Mouse (Mus musculus) MEL (cell line): ENCODE data around the gene Gldn. TPM values are rescaled to one million over a fixed set of nuclear protein-coding genes. Genes with fewer than 3 reads are reported as not detected.

Experiments
- DNase-seq: peaks from one replicate; pipeline ENCODE4 v3.0.0; 2011; ENCODE audit warnings: low read depth, low spot score
- H3K27ac ChIP-seq: 2 replicates; pipeline ENCODE4 v1.5.1; 2012; ENCODE audit warnings: low read depth, mild to moderate bottlenecking, control low read depth, low read length, moderate library complexity; ENCODE audit not compliant: control insufficient read depth
- H3K27me3 ChIP-seq, 2 experiments: fragments of 150-350 bp in 1 of 2; sonication (generic) in 1 of 2; 2 replicates each; pipeline ENCODE4 v1.6.1; 2012; ENCODE audit warnings: low read length in 2 of 2, mild to moderate bottlenecking in 2 of 2, improper control_type of control experiment in 1 of 2, moderate library complexity in 1 of 2; ENCODE audit not compliant: insufficient read depth in 2 of 2, control insufficient read depth in 1 of 2
- H3K36me3 ChIP-seq, 2 experiments: 2 replicates each; pipeline ENCODE4 v1.6.1; 2012 to 2014; ENCODE audit warnings: low read length in 2 of 2, improper control_type of control experiment in 1 of 2, inconsistent platforms in 1 of 2, mild to moderate bottlenecking in 1 of 2; ENCODE audit not compliant: insufficient read depth in 2 of 2, control insufficient read depth in 1 of 2
- H3K4me1 ChIP-seq, 2 experiments: fragments of 150-350 bp in 1 of 2; sonication (generic) in 1 of 2; 2 replicates each; pipeline ENCODE4 v1.6.1; 2012; ENCODE audit warnings: low read length in 2 of 2, improper control_type of control experiment in 1 of 2, mild to moderate bottlenecking in 1 of 2; ENCODE audit not compliant: insufficient read depth in 2 of 2, control insufficient read depth in 1 of 2
- H3K4me3 ChIP-seq, 2 experiments: fragments of 150-350 bp in 1 of 2; sonication (generic) in 1 of 2; 2 replicates each; pipeline ENCODE4 v1.5.1; 2012; ENCODE audit warnings: low read depth in 2 of 2, low read length in 2 of 2, mild to moderate bottlenecking in 2 of 2, moderate library complexity in 2 of 2, control low read depth in 1 of 2, improper control_type of control experiment in 1 of 2; ENCODE audit not compliant: control insufficient read depth in 1 of 2, insufficient read depth in 1 of 2
- H3K79me2 ChIP-seq: 2 replicates; pipeline ENCODE4 v1.6.1; 2012; ENCODE audit warnings: mild to moderate bottlenecking, low read length, moderate library complexity; ENCODE audit not compliant: control insufficient read depth, poor library complexity, insufficient read depth
- H3K9ac ChIP-seq: 2 replicates; pipeline ENCODE4 v1.6.1; 2012; ENCODE audit warnings: low read depth, mild to moderate bottlenecking, control low read depth, low read length, moderate library complexity; ENCODE audit not compliant: control insufficient read depth, poor library complexity, severe bottlenecking
- H3K9me3 ChIP-seq: fragments of 150-350 bp; sonication (generic); replicated peaks from 2 replicates; pipeline ENCODE4 v1.6.1; 2012; ENCODE audit warnings: mild to moderate bottlenecking, low read length, improper control_type of control experiment, moderate library complexity; ENCODE audit not compliant: insufficient read depth
- CHD2 ChIP-seq: IDR thresholded peaks from 2 replicates; pipeline ENCODE4 v1.6.1; 2011; ENCODE audit warnings: low read length, improper control_type of control experiment
- E2F4 ChIP-seq: IDR thresholded peaks from 2 replicates; pipeline ENCODE4 v1.6.1; 2011; ENCODE audit warnings: low read depth, low read length, improper control_type of control experiment, borderline replicate concordance
- ELF1 ChIP-seq: IDR thresholded peaks from 2 replicates; pipeline ENCODE4 v1.6.1; 2014; ENCODE audit warnings: low read depth, mild to moderate bottlenecking, inconsistent platforms, low read length, improper control_type of control experiment, moderate library complexity
- MAFK ChIP-seq: IDR thresholded peaks from 2 replicates; pipeline ENCODE4 v1.6.1; 2011; ENCODE audit warnings: low read depth, mild to moderate bottlenecking, low read length, improper control_type of control experiment, borderline replicate concordance
- MAX ChIP-seq: IDR thresholded peaks from 2 replicates; pipeline ENCODE4 v1.6.1; 2011; ENCODE audit warnings: low read length, improper control_type of control experiment
- MAZ ChIP-seq: IDR thresholded peaks from 2 replicates; pipeline ENCODE4 v1.6.1; 2012; ENCODE audit warnings: low read depth, mild to moderate bottlenecking, inconsistent platforms, low read length, improper control_type of control experiment
- MEF2A ChIP-seq: IDR thresholded peaks from 2 replicates; pipeline ENCODE4 v1.6.1; 2014; ENCODE audit warnings: low read depth, mild to moderate bottlenecking, inconsistent platforms, low read length, improper control_type of control experiment; ENCODE audit not compliant: poor library complexity, insufficient replicate concordance, severe bottlenecking; ENCODE audit errors: extremely low read depth
- MYC ChIP-seq: IDR thresholded peaks from 2 replicates; pipeline ENCODE4 v1.6.1; 2011; ENCODE audit warnings: low read depth, mild to moderate bottlenecking, low read length, improper control_type of control experiment, moderate library complexity
- POLR2A ChIP-seq, 2 experiments: IDR thresholded peaks; 2 replicates each; pipeline ENCODE4 v1.6.1; 2011 to 2012; ENCODE audit warnings: low read length in 2 of 2, mild to moderate bottlenecking in 2 of 2, control low read depth in 1 of 2, improper control_type of control experiment in 1 of 2, low read depth in 1 of 2, moderate library complexity in 1 of 2; ENCODE audit not compliant: control insufficient read depth in 1 of 2, insufficient read depth in 1 of 2, poor library complexity in 1 of 2
- POLR2AphosphoS2 ChIP-seq: IDR thresholded peaks from 2 replicates; pipeline ENCODE4 v1.6.1; 2011; ENCODE audit warnings: low read length, improper control_type of control experiment
- TCF12 ChIP-seq: IDR thresholded peaks from 2 replicates; pipeline ENCODE4 v1.6.1; 2014; ENCODE audit warnings: low read depth, mild to moderate bottlenecking, inconsistent platforms, low read length, improper control_type of control experiment, moderate library complexity
- USF2 ChIP-seq, 2 experiments: IDR thresholded peaks; 2 replicates each; pipeline ENCODE4 v1.6.1; 2011 to 2012; ENCODE audit warnings: improper control_type of control experiment in 2 of 2, low read length in 2 of 2, borderline replicate concordance in 1 of 2, inconsistent platforms in 1 of 2, low read depth in 1 of 2, mild to moderate bottlenecking in 1 of 2; ENCODE audit not compliant: insufficient read depth in 1 of 2
- ZC3H11A ChIP-seq: IDR thresholded peaks from 2 replicates; pipeline ENCODE4 v1.6.1; 2012; ENCODE audit warnings: low read depth, mild to moderate bottlenecking, inconsistent platforms, low read length, improper control_type of control experiment
- ZNF384 ChIP-seq: IDR thresholded peaks from 2 replicates; pipeline ENCODE4 v1.6.1; 2012; ENCODE audit warnings: low read depth, mild to moderate bottlenecking, inconsistent platforms, low read length, improper control_type of control experiment
- polyA plus RNA-seq, 2 experiments: library from polyadenylated mRNA; stranded (reverse) in 1 of 2; unstranded in 1 of 2; fragments of >175 nt in 1 of 2; fragments of >200 nt in 1 of 2; gene quantifications; 2 replicates each; pipeline versions ENCODE4 v1.2.1 to v1.2.4; 2012; ENCODE audit warnings: low replicate concordance in 2 of 2, low read depth in 1 of 2; ENCODE audit not compliant: insufficient read length in 2 of 2, insufficient read depth in 1 of 2, missing spikeins in 1 of 2
- total RNA-seq: library from RNA; depleted of rRNA; stranded (reverse); fragments of 300-350 nt; gene quantifications from 2 replicates; pipeline ENCODE4 v1.2.3, GENCODE M21; 2012

The Gldn gene
- total and polyA plus RNA-seq, 3 experiments: not detected

- H3K27me3 ChIP-seq: peaks cover 0 to 4% of the 10 kb centered on the region in 2 experiments; a peak in 3 of 4 replicates
- no peaks in the 10 kb centered on the region for H3K4me1 ChIP-seq
- TF ChIP-seq ELF1 (no peak), MYC (no peak), MAZ (no peak), USF2 (IDR thresholded peaks at IDR 0.05; ENCODE audit: borderline replicate concordance in 1 of 2, insufficient read depth in 1 of 2, low read depth in 1 of 2, low read length in 2 of 2) (no peak)
- H3K79me2 ChIP-seq: no peaks in the 10 kb centered on the region
- no peak for DNase-seq
- no peak overlapping the region for H3K9ac ChIP-seq
- no peak overlapping the region for H3K4me3 ChIP-seq
- no peaks in the 10 kb centered on the region for H3K36me3 ChIP-seq
- no peaks in the 10 kb centered on the region for H3K9me3 ChIP-seq
- H3K27ac ChIP-seq: no peak overlapping the region
These were observed 21.9 kb downstream of the Gldn start for GRCm38 (mm10) chr9:54308209-54308608.

DNA sequence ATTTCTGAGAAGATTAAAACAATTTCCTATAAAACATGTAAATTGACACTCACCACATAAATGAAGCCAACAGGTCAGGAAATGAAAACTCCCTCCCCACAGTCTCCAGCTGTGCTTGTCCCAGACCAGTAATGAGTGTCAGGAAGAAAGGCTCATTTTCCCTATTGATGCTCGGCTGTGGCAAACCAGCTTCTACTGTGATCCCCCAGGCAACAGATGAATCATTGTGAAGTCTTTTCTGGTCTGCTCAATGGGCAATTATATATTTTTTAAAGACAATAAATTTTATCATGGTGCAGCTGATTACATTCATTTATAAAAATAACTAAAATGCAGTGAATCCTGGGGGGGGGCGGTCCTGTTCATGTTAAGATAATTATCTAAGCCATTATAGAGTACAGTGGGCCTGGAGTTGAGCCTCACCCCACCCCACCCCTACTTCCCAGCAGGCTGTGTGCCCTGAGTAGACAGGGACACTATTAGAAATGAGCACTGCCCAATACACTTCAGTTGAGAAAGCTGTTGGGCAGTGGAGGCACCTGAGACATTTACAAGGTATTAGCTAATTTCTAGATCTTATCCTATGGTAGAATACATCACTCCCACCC lies 22.6 kb downstream of the Gldn start:
- Histone ChIP-seq H3K79me2 (no peaks in the 10 kb centered on the region), H3K27ac (no peak overlapping the region), H3K9ac (no peak overlapping the region), H3K27me3 (peaks cover 1 to 3% of the 10 kb centered on the region in 2 experiments; a peak in 3 of 4 replicates), H3K4me3 (no peak overlapping the region), H3K36me3 (no peaks in the 10 kb centered on the region), H3K9me3 (no peaks in the 10 kb centered on the region), H3K4me1 (no peaks in the 10 kb centered on the region)
- TF ChIP-seq POLR2A (IDR thresholded peaks at IDR 0.05; ENCODE audit: control insufficient read depth in 1 of 2, insufficient read depth in 1 of 2, low read depth in 1 of 2, low read length in 2 of 2, poor library complexity in 1 of 2) (no peak), ZNF384 (no peak), MYC (no peak), MEF2A (no peak)
- DNase-seq: no peak

DNA sequence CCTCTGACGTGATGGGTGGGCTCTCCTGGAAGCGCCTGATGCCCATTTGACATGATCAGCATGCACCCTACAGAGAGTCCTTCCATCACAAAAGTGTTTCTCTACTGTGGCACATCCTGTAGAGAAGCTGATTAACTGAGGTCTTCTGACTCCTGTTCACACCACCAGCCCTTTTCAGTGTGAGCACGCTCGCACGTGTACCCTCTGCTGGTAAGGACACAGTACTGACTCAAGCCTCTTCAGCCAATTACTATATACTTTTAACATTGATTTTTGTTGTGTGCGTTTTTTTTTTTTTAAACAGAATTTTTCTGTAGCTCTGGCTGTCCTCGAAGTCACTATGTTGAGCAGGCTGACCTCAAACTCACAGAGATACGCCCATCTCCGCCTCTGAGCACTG lies 30.1 kb downstream of the Gldn start:
- Histone ChIP-seq H3K9me3 (no peaks in the 10 kb centered on the region), H3K36me3 (no peaks in the 10 kb centered on the region), H3K4me3 (no peak overlapping the region), H3K27ac (no peak overlapping the region), H3K4me1 (no peaks in the 10 kb centered on the region), H3K27me3 (peaks cover 5 to 18% of the 10 kb centered on the region in 2 experiments), H3K9ac (no peak overlapping the region), H3K79me2 (no peaks in the 10 kb centered on the region)
- no peak for DNase-seq
- TF ChIP-seq TCF12 (no peak), USF2 (IDR thresholded peaks at IDR 0.05; ENCODE audit: borderline replicate concordance in 1 of 2, insufficient read depth in 1 of 2, low read depth in 1 of 2, low read length in 2 of 2) (no peak), MAFK (no peak), POLR2A (IDR thresholded peaks at IDR 0.05; ENCODE audit: control insufficient read depth in 1 of 2, insufficient read depth in 1 of 2, low read depth in 1 of 2, low read length in 2 of 2, poor library complexity in 1 of 2) (no peak), ZNF384 (no peak), ZC3H11A (no peak), MEF2A (no peak), POLR2AphosphoS2 (no peak), CHD2 (no peak), E2F4 (no peak), MAX (no peak), MAZ (no peak)
